Mouse (Mus musculus): Measurements from ENCODE around the gene Degs1.
A peak's percentile ranks its signal among the peaks of the same experiment; 100 is the strongest.
"Not testable (repeated sequence)": the region's sequence is repeated elsewhere in the genome, so short reads cannot be mapped to it uniquely, and the experiment has no call there.

Degs1 gene

DNA sequence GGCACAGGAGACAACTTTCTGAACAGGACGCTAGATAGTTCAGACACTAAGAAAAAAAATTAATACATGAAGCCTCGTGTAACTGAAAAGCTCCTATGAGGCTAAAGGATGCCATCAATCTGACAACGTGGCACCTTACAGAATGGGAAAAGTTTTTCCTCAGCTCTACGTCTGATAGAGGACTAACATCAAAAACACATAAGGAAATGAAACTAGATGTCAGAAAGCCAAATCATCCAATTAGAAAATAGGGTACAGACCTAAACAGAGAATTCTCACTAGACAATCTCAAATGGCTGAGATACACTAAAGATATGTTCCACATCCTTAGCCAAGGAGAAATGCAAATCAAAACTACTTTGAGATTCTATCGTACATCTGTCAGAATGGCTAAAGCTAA is 26.8 kb upstream of the Degs1 start:
- Histone ChIP-seq H3K9me3 (ENCODE audit: low read length) (peaks cover 11% of the 10 kb centered on the region), H3K27me3 (ENCODE audit: insufficient read depth, low read length) (no peaks in the 10 kb centered on the region), H3K4me1 (replicated peaks; ENCODE audit: low read depth, low read length) (peaks cover 8% of the 10 kb centered on the region; the same call in 1 of the 2 replicates), H3K36me3 (ENCODE audit: insufficient read depth, low read length) (peaks cover 23% of the 10 kb centered on the region), H3K4me3 (replicated peaks; ENCODE audit: low read length) (no peak overlapping the region)
- TF ChIP-seq NANOG (IDR thresholded peaks at IDR 0.05; ENCODE audit: borderline replicate concordance, low read length) (no peak), POU5F1 (IDR thresholded peaks at IDR 0.05; ENCODE audit: borderline replicate concordance, low read length) (no peak), CTCF (conservative IDR thresholded peaks at IDR 0.05; ENCODE audit: low read length) (no peak)

DNA sequence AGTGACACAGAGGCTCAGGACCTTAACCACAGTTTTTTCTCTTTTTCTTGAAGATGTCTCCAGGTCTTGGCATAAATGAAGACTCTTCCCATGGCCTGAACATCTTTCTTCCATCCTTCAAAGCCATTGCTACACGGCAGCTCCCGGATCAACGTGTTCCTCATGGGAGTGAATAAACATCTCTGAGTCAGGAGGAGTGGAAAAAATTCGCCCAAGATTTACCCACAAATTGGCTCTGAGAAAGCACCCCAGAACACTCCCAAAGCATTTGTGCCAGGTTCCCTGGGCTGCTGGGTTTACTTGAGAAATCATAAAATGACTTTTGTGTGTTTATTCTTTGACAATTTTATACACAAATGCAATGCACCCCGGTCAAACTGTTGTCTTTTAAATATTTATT is 20.3 kb upstream of the Degs1 start:
- Histone ChIP-seq H3K9me3 (ENCODE audit: low read length) (peaks cover 13% of the 10 kb centered on the region), H3K36me3 (ENCODE audit: insufficient read depth, low read length) (no peaks in the 10 kb centered on the region), H3K4me3 (replicated peaks; ENCODE audit: low read length) (no peak overlapping the region), H3K27me3 (ENCODE audit: insufficient read depth, low read length) (no peaks in the 10 kb centered on the region), H3K4me1 (replicated peaks; ENCODE audit: low read depth, low read length) (peaks cover 3% of the 10 kb centered on the region)
- TF ChIP-seq POU5F1 (IDR thresholded peaks at IDR 0.05; ENCODE audit: borderline replicate concordance, low read length), result no peak
- TF ChIP-seq NANOG (IDR thresholded peaks at IDR 0.05; ENCODE audit: borderline replicate concordance, low read length), result no peak
- no peak for TF ChIP-seq CTCF (conservative IDR thresholded peaks at IDR 0.05; ENCODE audit: low read length)

DNA sequence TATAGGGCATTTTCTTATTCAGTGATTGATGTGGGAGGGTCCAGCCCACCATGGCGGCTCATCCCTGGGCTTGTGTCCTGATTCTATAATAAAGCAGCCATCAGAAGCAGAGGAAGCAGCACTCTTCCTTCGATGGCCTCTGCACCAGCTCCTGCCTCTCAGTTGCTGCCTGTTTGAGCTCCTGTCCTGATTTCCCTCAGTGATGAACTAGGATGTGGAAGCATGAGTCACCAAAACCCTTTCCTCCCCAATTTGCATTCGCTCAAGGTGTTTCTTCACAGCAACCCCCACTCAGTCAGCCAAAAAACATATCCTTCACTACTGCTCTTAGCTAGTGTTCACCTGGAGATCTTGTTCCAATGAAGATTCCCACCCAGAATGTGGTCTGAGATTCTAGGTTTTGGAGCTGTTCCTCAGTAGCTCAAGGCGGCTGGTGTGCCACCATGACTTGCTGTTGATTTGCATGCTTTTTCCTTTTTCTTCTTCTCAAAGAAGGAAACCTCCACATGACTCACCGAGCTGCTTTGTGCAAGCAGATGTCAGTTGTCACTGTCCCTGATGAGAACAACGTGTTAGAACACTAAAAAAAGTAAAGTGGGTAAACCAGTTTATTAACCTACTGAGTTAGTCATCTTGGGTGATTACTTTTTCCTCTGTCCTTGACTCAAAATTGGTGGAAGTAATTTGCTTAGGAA is 19.7 kb upstream of the Degs1 start:
- no peaks in the 10 kb centered on the region for H3K36me3 ChIP-seq (ENCODE audit: insufficient read depth, low read length)
- no peaks in the 10 kb centered on the region for H3K27me3 ChIP-seq (ENCODE audit: insufficient read depth, low read length)
- peaks cover 15% of the 10 kb centered on the region for H3K9me3 ChIP-seq (ENCODE audit: low read length)
- H3K4me3 ChIP-seq (replicated peaks; ENCODE audit: low read length), result no peak overlapping the region
- TF ChIP-seq CTCF (conservative IDR thresholded peaks at IDR 0.05; ENCODE audit: low read length) (no peak), POU5F1 (IDR thresholded peaks at IDR 0.05; ENCODE audit: borderline replicate concordance, low read length) (no peak), NANOG (IDR thresholded peaks at IDR 0.05; ENCODE audit: borderline replicate concordance, low read length) (no peak)
- peaks cover 7% of the 10 kb centered on the region for H3K4me1 ChIP-seq (replicated peaks; ENCODE audit: low read depth, low read length)

DNA sequence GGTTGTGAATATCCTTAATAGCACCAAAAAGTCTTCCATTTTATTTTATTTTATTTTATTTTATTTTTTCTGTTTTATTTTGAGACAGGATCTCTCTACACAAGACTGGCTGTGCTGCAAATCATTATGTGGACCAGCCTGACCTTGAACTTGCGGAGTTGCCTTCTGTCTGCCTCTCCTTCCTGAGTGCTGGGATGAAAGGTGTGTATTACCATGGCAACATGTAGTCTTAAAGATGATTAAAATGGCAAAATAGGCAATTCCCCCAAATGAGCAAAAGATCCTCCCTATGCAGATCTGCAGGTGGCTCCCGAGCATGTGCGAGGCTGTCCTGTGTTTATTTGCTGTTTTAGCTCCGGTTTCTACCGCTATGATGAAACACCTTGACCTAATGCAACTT is 15.2 kb upstream of the Degs1 start:
- no peaks in the 10 kb centered on the region for H3K27me3 ChIP-seq (ENCODE audit: insufficient read depth, low read length)
- H3K36me3 ChIP-seq (ENCODE audit: insufficient read depth, low read length), result no peaks in the 10 kb centered on the region
- H3K4me3 ChIP-seq (replicated peaks; ENCODE audit: low read length), result no peak overlapping the region
- peaks cover 29% of the 10 kb centered on the region for H3K4me1 ChIP-seq (replicated peaks; ENCODE audit: low read depth, low read length)
- peaks cover 17% of the 10 kb centered on the region for H3K9me3 ChIP-seq (ENCODE audit: low read length)
- TF ChIP-seq POU5F1 (IDR thresholded peaks at IDR 0.05; ENCODE audit: borderline replicate concordance, low read length), result no peak
- TF ChIP-seq NANOG (IDR thresholded peaks at IDR 0.05; ENCODE audit: borderline replicate concordance, low read length), result no peak
- TF ChIP-seq CTCF (conservative IDR thresholded peaks at IDR 0.05; ENCODE audit: low read length), result no peak

DNA sequence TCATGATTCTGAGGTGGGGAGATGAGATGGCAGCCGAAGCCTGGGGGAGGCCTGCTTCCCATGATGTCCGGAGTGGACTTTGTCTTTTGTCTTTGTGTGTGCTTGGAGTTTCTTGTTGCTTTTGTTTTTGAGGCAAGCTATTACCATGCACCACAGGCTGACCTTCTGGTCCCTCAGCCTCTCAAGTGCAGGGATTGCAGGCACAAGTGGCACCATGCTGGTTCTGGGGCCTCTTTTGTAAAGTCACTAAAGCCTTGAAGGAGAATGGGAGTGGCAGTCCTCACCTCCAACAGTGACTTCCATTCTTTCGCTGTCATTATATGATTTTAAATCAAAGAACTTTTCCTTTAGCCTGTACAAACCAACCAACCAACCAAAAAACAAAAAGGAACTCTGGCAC is 14.6 kb upstream of the Degs1 start:
- H3K9me3 ChIP-seq (ENCODE audit: low read length), result peaks cover 17% of the 10 kb centered on the region
- H3K4me3 ChIP-seq (replicated peaks; ENCODE audit: low read length), result no peak overlapping the region
- H3K4me1 ChIP-seq (replicated peaks; ENCODE audit: low read depth, low read length), result peaks cover 29% of the 10 kb centered on the region
- H3K27me3 ChIP-seq (ENCODE audit: insufficient read depth, low read length), result no peaks in the 10 kb centered on the region
- TF ChIP-seq POU5F1 (IDR thresholded peaks at IDR 0.05; ENCODE audit: borderline replicate concordance, low read length) (no peak), NANOG (IDR thresholded peaks at IDR 0.05; ENCODE audit: borderline replicate concordance, low read length) (peak; percentile 59; the same call in 1 of the 2 replicates), CTCF (conservative IDR thresholded peaks at IDR 0.05; ENCODE audit: low read length) (no peak)
- no peaks in the 10 kb centered on the region for H3K36me3 ChIP-seq (ENCODE audit: insufficient read depth, low read length)

DNA sequence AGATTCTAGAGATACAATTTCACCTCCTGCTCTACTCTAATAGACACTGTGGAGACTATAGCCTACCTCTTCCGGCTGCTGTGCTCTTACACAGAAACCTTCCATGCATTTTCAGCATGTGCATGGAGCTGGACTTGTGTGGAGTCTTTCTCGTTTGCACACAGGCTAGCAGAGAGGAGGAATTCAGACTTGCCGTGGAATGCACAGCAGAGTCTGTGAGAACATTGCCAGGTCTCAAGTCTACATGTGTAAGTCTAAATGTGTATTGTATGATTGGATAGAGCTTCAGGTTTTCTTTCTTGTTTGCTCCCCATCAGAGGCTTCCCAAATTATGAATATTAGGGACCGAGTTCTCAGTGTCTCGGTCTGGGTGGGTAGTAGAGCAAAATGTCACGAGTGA is 14.2 kb upstream of the Degs1 start:
- TF ChIP-seq NANOG (IDR thresholded peaks at IDR 0.05; ENCODE audit: borderline replicate concordance, low read length) (no peak), CTCF (conservative IDR thresholded peaks at IDR 0.05; ENCODE audit: low read length) (no peak), POU5F1 (IDR thresholded peaks at IDR 0.05; ENCODE audit: borderline replicate concordance, low read length) (no peak)
- Histone ChIP-seq H3K36me3 (ENCODE audit: insufficient read depth, low read length) (no peaks in the 10 kb centered on the region), H3K9me3 (ENCODE audit: low read length) (peaks cover 17% of the 10 kb centered on the region), H3K4me3 (replicated peaks; ENCODE audit: low read length) (no peak overlapping the region), H3K27me3 (ENCODE audit: insufficient read depth, low read length) (no peaks in the 10 kb centered on the region), H3K4me1 (replicated peaks; ENCODE audit: low read depth, low read length) (peaks cover 29% of the 10 kb centered on the region)

DNA sequence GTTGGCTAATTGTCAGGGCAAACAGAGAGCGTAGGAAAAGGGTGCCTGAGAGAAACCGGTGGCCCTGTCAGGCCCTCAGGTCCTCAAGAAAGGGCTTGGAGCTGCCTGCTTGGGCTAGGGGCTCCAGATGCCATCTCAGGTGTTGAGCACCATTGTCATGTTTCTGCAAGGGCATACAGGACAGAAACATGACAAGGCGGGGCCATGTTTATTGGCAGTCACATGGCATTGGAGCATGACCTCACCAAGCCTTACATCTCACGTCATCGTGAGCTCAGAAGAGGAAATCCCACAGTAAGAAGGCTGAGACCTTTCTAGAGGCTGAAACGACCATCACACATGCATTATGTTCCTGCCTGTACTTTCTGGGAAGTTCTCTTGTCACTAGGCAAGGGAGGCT is 13.5 kb upstream of the Degs1 start:
- Histone ChIP-seq H3K36me3 (ENCODE audit: insufficient read depth, low read length) (no peaks in the 10 kb centered on the region), H3K27me3 (ENCODE audit: insufficient read depth, low read length) (no peaks in the 10 kb centered on the region), H3K4me1 (replicated peaks; ENCODE audit: low read depth, low read length) (peaks cover 29% of the 10 kb centered on the region), H3K9me3 (ENCODE audit: low read length) (peaks cover 16% of the 10 kb centered on the region), H3K4me3 (replicated peaks; ENCODE audit: low read length) (no peak overlapping the region)
- no peak for TF ChIP-seq NANOG (IDR thresholded peaks at IDR 0.05; ENCODE audit: borderline replicate concordance, low read length)
- no peak for TF ChIP-seq POU5F1 (IDR thresholded peaks at IDR 0.05; ENCODE audit: borderline replicate concordance, low read length)
- TF ChIP-seq CTCF (conservative IDR thresholded peaks at IDR 0.05; ENCODE audit: low read length), result no peak

DNA sequence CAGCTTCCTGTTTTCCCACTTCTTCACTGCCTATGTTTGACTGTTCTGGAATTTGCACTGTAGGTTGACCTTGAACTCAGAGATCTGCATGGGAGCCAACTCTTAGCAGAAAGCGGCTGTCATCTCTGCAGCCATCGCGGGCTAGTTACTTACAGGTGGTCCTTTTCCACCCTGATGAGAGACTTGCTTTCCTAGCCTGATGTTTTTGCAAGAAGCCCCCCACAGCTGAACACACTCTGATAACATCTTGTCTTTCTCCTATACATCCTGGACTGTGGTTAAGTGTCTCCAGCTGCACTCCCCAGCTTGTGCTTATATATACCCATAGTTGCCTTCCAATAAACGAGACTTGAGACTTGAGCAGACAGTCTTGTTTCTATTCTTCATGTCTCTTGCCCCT is 9.7 kb upstream of the Degs1 start:
- no peaks in the 10 kb centered on the region for H3K27me3 ChIP-seq (ENCODE audit: insufficient read depth, low read length)
- TF ChIP-seq POU5F1 (IDR thresholded peaks at IDR 0.05; ENCODE audit: borderline replicate concordance, low read length) (no peak), CTCF (conservative IDR thresholded peaks at IDR 0.05; ENCODE audit: low read length) (no peak), NANOG (IDR thresholded peaks at IDR 0.05; ENCODE audit: borderline replicate concordance, low read length) (no peak)
- H3K4me3 ChIP-seq (replicated peaks; ENCODE audit: low read length), result no peak overlapping the region
- H3K36me3 ChIP-seq (ENCODE audit: insufficient read depth, low read length), result no peaks in the 10 kb centered on the region
- 0 out of 2 replicates have a peak, but pooled peaks cover 2% of the 10 kb centered on the region for H3K9me3 ChIP-seq (ENCODE audit: low read length)
- peaks cover 49% of the 10 kb centered on the region for H3K4me1 ChIP-seq (replicated peaks; ENCODE audit: low read depth, low read length)

DNA sequence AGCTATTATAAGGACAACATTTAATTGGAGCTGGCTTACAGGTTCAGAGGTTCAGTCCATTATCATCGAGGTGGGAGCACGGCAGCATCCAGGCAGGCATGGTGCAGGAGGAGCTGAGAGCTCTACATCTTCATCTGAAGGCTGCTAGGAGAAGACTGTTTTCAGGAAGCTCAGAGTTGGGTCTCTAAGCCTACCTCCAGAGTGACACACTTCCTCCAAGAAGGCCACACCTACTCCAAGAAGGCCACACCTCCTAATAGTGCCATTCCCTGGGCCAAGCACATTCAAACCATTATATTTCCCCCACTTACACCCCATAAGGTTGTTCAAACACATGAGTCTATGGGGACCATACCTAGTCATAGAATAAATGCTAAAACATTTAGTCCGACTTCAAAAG is 8.1 kb upstream of the Degs1 start:
- not testable (repeated sequence) for H3K36me3 ChIP-seq (ENCODE audit: insufficient read depth, low read length); H3K27me3 ChIP-seq (ENCODE audit: insufficient read depth, low read length)
- H3K4me1 ChIP-seq (replicated peaks; ENCODE audit: low read depth, low read length), result peaks cover 43% of the 10 kb centered on the region

More for the DNA sequence above, 8.1 kb upstream of the Degs1 start:
- not testable (repeated sequence) for H3K9me3 ChIP-seq (ENCODE audit: low read length); H3K4me3 ChIP-seq (replicated peaks; ENCODE audit: low read length)

Data from E14TG2a.4 (cell line).